23 mouse cellular contexts compared by ENCODE assay signal in the genomic region with DNA sequence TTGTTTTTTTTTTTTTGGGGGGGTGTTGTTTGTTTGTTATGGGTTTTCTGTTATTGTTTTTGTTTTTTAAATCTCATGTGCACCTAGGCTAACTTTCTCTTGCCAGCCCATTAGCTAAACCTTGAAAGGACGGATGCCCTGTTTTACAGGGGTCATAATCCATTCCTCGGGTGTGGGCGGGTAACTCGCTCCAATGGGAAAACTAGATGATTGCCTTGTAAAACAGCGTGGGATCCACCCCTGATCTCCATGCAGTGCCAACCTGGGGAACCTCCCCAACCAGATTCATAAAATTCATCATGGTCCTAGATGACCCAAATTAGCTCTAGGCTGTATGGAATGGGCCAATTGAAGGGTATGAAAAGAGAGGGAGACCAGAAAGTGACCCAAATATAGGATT. TPM values are rescaled to one million over a fixed set of nuclear protein-coding genes. Genes with fewer than 3 reads are reported as not detected.
"Had no signal": no experiment of that assay in that cellular context is flagged by ENCODE, and none has a peak within 500 bp of the region (broad histone marks: within the 10 kb centered on the region; RNA-seq: fewer than 3 reads in every experiment).

No protein-coding gene starts in this region.

- H3K9ac ChIP-seq: neural tube, embryonic 15.5 days; stomach, embryonic 15.5 days had no signal

- DNase-seq: retina, postnatal 1 day; right cerebral cortex, adult 18-20 months; right cerebral cortex, postnatal 14 days; right cerebral cortex, postnatal 25 days; right cerebral cortex, postnatal 4 days; spleen, adult 18-20 months; thymus, adult 18-20 months; thymus, adult 2 months; thymus, postnatal 14 days; thymus, postnatal 25 days; thymus, postnatal 36 days; thymus, postnatal 4 days had no signal

- H3K4me2 ChIP-seq: neural tube, embryonic 15.5 days; stomach, embryonic 15.5 days had no signal

- H3K36me3 ChIP-seq: neural tube, embryonic 15.5 days; stomach, embryonic 15.5 days had no signal

- H3K9me3 ChIP-seq: neural tube, embryonic 15.5 days; stomach, embryonic 15.5 days had no signal

- H3K4me3 ChIP-seq: neural tube, embryonic 15.5 days; stomach, embryonic 15.5 days had no signal

- H3K27ac ChIP-seq: neural tube, embryonic 15.5 days; stomach, embryonic 15.5 days; stomach, postnatal 0 days had no signal

- H3K4me1 ChIP-seq: neural tube, embryonic 15.5 days; stomach, embryonic 15.5 days had no signal

RNA-seq across cellular contexts. Expression of gene Gm5089, which starts 51.0 kb away (rescaled TPM):
- total RNA-seq: neutrophil, adult 5-6 weeks had no signal
- polyA plus RNA-seq: small intestine, adult 2 months; spleen, adult 2 months; stomach, embryonic 14.5 days; stomach, embryonic 15.5 days; stomach, embryonic 16.5 days; stomach, postnatal 0 days; testis, adult 2 months; thymus, adult 2 months; thymus, postnatal 0 days; urinary bladder, adult 2 months had no signal
